ENCODE assay signal across 8 mouse cellular contexts in the genomic region with DNA sequence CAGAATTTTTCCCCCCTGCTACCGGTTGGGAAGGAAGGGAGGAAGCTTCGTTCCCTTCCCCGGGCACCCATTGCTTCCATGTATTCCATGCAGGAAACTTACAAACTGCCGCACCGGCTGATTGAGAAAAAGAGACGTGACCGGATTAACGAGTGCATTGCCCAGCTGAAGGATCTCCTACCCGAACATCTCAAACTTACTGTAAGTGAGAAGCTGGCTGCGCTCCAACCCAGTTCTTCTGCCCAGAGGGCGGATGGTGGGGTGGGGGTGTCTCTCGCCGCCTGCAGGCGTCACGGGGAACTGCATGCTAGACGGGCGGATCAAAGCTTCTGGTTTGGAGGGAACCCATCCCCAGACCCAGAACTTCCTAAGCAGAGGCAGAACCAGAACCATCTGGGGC. TPM values are rescaled to one million over a fixed set of nuclear protein-coding genes. Genes with fewer than 3 reads are reported as not detected.
DNase-seq lines count a peak whose midpoint lies in the region; ATAC-seq lines count a peak whose summit lies in the region.

No protein-coding gene starts in this region.

- H3K9me3 ChIP-seq in hindbrain, embryonic 14.5 days (ENCODE audit: control insufficient read depth, low read length): no peaks in the 10 kb centered on the region

- H3K36me3 ChIP-seq in hindbrain, embryonic 14.5 days (replicated peaks; ENCODE audit: control insufficient read depth, insufficient read depth): no peaks in the 10 kb centered on the region

- H3K27me3 ChIP-seq in hindbrain, embryonic 14.5 days (ENCODE audit: control insufficient read depth, insufficient read depth, low read length): peaks cover 20% of the 10 kb centered on the region; the same call in 1 of the 2 replicates

- ATAC-seq in hindbrain, embryonic 14.5 days (ENCODE audit: low FRiP score): no peak

- DNase-seq in MEL-GATA-1-ER (ENCODE audit: extremely low read depth, low read depth): peak; percentile 76
- peak; percentile 93 to 96 for DNase-seq in cerebellum, postnatal 10 days
- DNase-seq in frontal cortex, postnatal 25 days (ENCODE audit: low spot score in 2 of 2): peak; percentile 88
- DNase-seq in hindbrain, embryonic 14.5 days (ENCODE audit: low spot score): peak; percentile 83
- peak; percentile 87 for DNase-seq in left cerebral cortex, adult 11 months (ENCODE audit: low spot score)
- DNase-seq in lung, postnatal 36 days: peak; percentile 95
- peak; percentile 84 for DNase-seq in retina, embryonic 14.5 days (ENCODE audit: low spot score)
- peak; percentile 88 for DNase-seq in thymus, postnatal 4 days

- H3K4me1 ChIP-seq in hindbrain, embryonic 14.5 days (replicated peaks; ENCODE audit: control insufficient read depth, insufficient read depth, low read length): peaks cover 12% of the 10 kb centered on the region; the same call in 1 of the 2 replicates

- H3K27ac ChIP-seq in hindbrain, embryonic 14.5 days: no peak overlapping the region

- under 1% methylated on average over 17 of the region's 17 CpGs for WGBS in hindbrain, embryonic 14.5 days

- peak overlapping the region; percentile 97 for H3K4me2 ChIP-seq in hindbrain, embryonic 14.5 days (replicated peaks)

- H3K9ac ChIP-seq in hindbrain, embryonic 14.5 days: no peak overlapping the region; the same call in 1 of the 2 replicates

- H3K4me3 ChIP-seq in hindbrain, embryonic 14.5 days (replicated peaks; ENCODE audit: low read length): peak overlapping the region; percentile 64

RNA-seq across cellular contexts. Expression of a gene that starts 1.0 kb away (rescaled TPM):
- polyA plus RNA-seq in hindbrain, embryonic 14.5 days (2014; fragmentation: Nextera tagmentation; extraction: Ambion mirVana): 4.8 and 5.8 TPM in 2 replicates
